Mouse (Mus musculus) kidney, adult 18-20 months (tissue): ENCODE measurements around the gene Aqp11.

Source experiments
- DNase-seq: peaks from one replicate; pipeline ENCODE4 v3.0.0; 2021

Gene Aqp11

DNA sequence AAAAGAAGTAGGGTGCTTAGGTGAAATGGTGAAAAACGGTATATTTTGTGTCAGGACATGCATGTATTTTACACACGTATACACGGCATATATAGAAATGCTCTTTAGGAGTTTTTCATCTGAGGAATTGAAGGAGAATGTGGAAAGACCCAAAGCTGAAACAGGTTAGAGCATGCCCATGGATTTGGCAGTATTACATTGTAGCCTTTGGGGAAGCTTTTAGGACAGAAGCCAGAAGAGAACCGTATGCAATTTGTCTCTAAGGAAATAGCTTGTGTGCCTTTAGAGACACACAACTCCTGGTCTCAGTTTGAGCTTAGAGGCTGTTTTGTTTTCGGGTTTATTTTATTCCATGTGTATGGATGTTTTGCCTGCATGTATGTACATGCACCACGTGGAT is 37.0 kb downstream of the Aqp11 start:
- DNase-seq, result no peak

DNA sequence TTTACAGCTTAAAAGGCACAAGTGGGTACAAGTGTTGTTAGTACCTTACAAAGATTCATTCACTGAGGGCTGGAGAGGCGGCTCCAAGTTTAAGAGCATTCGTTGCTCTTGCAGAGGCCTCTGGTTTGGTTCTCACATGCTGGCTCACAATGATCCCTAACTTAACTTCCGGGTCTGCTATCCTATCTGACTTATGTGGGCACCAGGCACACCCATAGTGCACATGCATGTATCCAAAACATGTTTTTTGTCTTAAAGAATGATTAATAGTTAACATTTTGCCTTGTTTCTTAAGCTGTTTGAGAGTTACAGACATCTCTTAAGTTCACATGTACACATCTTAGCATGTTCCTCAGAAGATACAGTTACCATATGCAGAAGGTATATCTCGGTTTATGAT is 37.9 kb downstream of the Aqp11 start:
- no peak for DNase-seq

DNA sequence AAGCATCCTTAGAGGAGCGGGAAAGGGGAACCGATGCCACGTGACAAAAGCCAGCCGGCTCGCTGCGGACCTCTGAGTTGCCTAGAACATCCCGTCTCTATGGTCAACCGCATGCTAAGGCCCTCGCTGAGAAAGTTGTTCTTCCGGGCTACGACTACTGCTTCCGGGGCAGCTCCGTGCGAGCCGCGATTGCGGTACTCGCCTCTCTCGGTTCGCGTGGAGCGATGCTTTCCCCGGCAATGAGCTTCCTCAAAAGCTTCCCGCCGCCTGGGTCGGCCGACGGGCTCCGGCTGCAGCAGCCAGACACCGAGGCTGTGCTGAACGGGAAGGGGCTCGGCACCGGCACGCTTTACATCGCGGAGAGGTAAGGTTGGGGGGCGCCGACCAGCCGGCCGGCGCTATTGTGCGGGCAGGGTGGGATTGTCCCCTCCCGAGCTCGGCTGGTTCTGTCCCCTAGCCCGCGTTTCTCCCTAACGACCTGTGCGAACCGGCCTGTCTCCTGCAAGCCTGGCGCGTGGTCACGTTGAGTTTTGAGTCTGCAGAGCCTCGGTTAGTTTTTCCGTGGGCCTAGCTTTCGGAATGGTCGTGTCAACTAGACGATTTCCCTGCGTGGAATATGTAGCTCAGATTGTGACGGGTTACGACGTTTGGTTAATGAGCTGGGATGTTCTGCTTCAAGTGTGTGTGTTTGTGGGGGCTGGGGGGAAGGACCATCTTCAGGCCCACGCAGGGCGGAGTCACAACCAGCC is 41.4 kb downstream of the Aqp11 start, which contains the start of gene Clns1a:
TSS of gene Clns1a (plus strand) at position 129 of the 749 bp plus-strand sequence.
- peak; percentile 92 for DNase-seq

DNA sequence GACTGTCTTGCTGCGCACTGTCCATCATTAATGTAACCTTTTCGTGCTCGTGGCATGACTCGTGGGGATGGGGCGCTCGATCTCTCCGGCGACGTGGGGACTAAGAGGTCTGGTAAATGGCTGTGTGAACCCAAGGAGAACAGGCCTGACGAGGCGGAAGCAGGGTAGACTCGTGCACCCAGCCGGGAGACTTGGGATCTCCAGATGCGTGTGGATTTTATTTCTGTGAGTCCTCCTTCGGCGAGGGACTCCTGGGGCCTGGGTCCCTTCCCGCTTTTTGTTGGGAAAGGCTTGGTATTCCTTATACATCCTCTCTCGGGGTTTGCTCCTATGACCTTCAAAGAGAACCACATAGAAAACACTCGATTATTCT is 42.0 kb downstream of the Aqp11 start:
- DNase-seq, result no peak

DNA sequence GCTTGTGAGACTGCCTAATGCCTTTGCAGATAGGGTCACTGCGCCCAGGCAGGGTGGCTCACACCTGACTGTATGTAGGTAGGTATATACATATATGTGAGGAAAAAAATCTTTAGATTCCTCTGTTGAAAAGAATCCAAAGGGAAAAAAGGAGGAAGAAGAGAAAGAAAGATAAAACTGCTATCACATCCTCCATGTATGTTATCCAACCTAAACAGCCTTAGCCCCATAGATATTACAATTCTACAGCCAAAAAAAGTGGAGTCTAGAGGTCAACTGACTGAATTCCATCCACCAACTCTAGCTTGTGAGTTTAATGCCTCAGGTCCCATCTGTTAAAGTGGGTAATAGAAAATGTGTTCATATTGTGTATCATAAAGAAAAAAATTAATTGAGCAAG is 42.6 kb downstream of the Aqp11 start:
- no peak for DNase-seq

DNA sequence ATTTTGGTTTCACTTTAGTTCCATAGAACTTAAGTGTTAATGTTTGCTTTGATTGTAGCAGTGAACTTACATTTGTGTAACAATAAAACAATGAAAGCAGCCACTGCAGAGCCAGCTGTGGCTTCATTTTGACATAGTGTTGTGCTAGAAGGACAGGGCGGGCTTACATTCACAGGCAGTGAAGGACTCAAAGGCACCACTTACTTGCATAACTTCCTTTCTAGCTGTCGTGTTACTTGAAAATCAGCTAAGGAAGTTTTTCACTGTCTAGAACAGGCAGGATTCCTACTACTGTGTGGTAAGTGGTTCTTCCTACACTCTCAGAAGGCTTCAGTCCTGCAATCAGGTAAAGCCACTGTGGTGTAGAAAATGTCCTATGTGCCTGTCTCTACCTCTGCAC is 50.3 kb downstream of the Aqp11 start:
- no peak for DNase-seq

DNA sequence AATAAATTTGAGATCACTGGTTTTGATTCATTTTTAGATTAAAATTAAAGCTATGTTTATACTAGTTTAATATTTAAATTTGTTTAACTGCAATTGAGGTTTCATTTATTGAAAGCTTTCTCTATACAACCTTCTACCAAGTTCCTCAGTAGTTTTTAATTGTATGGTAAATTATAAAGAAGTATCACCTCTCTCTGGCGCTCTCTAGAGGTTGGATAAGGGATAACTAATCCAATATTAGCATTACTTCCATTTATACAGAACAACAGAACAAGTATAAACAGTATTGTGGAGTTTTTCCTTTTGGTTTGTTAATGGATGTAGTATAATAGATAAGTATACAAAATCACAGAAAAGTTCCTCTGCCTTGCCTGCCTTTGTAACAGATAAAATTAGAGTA is 58.9 kb downstream of the Aqp11 start:
- DNase-seq, result no peak
